Mouse (Mus musculus) lung, adult 2 months (tissue): ENCODE data around the gene Erbb2. TPM values are rescaled to one million over a fixed set of nuclear protein-coding genes. Genes with fewer than 3 reads are reported as not detected.

ENCODE experiments used
- DNase-seq: peaks from one replicate; pipeline ENCODE4 v3.0.0; 2022
- H3K4me1 ChIP-seq: fragments of 200-500 bp; 2 replicates; pipeline ENCODE4 v1.6.1; 2011; ENCODE audit warnings: low read length; ENCODE audit not compliant: control insufficient read depth, insufficient read depth
- H3K4me3 ChIP-seq: fragments of 200-500 bp; replicated peaks from 2 replicates; pipeline ENCODE3; 2011; ENCODE audit warnings: low read depth, mild to moderate bottlenecking, control low read depth, low read length; ENCODE audit errors: extremely low read depth
- CTCF ChIP-seq: fragments of 200-500 bp; IDR thresholded peaks from 2 replicates; pipeline ENCODE4 v1.5.1; 2011; ENCODE audit warnings: mild to moderate bottlenecking, low read length, control low read depth; ENCODE audit not compliant: insufficient read depth
- POLR2A ChIP-seq: fragments of 200-500 bp; IDR thresholded peaks from 2 replicates; pipeline ENCODE4 v1.6.1; 2011; ENCODE audit warnings: low read depth, mild to moderate bottlenecking, control low read depth, low read length, borderline replicate concordance; ENCODE audit errors: extremely low read depth
- WGBS: fragments of 180-500 bp; shearing (Covaris S2); methylation state at CpG from one replicate; pipeline ENCODE4 v1.1.7; 2018; 5-methylcytosine and 5-hydroxymethylcytosine counted together
- polyA plus RNA-seq: library from polyadenylated mRNA; depleted of rRNA; stranded (reverse); fragments of >200 nt; gene quantifications from 2 replicates; pipeline ENCODE4 v1.2.3, GENCODE M21; 2012

Erbb2 gene
- polyA plus RNA-seq, 1 experiment = 33.8 TPM

DNA sequence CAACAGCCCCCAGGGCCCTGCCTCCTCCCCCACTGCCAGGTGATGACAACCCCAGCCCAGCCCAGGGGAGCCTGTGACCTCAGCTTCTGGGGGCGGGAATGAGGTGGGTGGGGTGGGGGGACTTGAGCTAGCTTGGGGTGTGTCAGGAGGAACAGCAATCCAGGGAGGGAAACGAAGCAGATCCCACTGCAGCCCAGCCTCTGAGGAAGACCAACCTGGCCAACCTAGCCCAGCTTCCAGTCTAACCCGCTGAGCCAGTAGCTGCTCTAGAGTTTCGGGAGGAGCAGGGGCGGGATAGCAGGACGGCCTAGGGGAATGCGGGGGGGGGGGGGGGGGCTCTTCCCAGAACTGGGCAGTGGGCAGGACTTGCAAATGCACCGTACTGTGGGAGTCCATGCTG lies 20.2 kb upstream of the Erbb2 start:
- H3K4me1 ChIP-seq = peaks cover 11% of the 10 kb centered on the region
- no peak overlapping the region for H3K4me3 ChIP-seq
- WGBS = 36% methylated on average over 8 of the region's 8 CpGs
- TF ChIP-seq POLR2A = no peak
- TF ChIP-seq CTCF = no peak
- no peak for DNase-seq

DNA sequence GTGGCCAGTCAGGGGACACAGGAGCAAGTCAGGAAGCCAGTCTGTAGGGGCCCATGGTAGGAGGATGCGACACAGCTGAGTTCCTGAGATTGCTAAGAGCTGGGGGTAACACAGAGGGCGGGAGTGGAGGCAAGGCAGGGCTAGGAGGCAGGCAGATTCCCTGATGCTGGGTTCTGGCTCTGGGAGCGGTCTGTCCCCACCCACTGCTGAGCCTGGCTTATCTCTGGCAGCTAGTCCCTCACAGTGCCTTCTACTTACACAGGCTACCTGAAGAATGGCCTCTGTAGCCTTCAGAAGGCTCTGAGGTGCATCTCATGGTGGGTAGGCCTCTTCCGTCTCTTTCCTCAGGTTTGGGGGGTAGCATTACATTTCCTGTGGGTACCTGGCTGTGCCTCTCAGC lies 19.6 kb upstream of the Erbb2 start:
- H3K4me3 ChIP-seq = no peak overlapping the region
- WGBS = 71% methylated on average over 4 of the region's 4 CpGs
- no peak for DNase-seq
- TF ChIP-seq CTCF (no peak), POLR2A (no peak)
- H3K4me1 ChIP-seq = peaks cover 11% of the 10 kb centered on the region

DNA sequence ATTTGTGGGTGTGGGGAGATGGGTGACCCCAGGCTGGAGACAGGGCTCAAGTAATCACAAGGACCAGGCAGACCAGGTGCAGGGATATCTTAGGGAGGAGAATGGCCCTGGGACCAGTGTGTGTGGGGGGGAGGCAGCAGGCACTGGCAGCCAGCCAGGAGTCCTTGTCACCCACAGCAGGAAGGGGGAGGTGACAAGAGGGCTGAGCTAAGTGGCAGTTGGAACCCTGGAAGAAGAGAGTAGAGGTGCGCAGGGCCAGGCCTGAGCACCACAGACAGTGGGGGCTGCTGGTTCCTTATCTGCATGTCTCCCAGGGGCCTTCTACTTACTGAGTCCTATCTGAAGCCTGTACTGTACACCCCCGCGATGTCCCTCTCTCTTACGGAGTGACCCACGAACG lies 19.0 kb upstream of the Erbb2 start:
- 60% methylated on average over 6 of the region's 6 CpGs for WGBS
- H3K4me3 ChIP-seq = no peak overlapping the region
- peaks cover 11% of the 10 kb centered on the region for H3K4me1 ChIP-seq
- peak; percentile 72 for DNase-seq
- TF ChIP-seq CTCF (no peak), POLR2A (no peak)

DNA sequence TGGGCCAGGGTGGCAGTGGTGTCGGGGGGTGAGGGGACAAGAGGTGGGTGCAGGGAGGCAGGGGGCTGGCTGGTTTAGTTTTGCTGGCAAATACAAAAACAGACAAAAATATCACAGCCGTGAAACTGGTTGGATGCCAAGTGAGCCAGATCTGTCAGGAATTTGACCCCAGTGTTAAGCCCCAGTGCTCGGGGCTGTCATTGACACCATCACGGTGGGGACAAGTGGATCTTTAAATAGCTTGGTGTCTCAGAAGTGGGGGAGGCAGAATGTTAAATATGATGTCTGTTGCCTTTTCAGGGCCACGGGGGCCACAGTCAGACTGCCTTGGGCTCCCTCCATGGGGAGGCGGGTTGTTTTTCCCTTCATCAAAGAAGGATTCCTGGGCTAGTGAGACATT lies 18.0 kb upstream of the Erbb2 start:
- peaks cover 11% of the 10 kb centered on the region for H3K4me1 ChIP-seq
- H3K4me3 ChIP-seq = no peak overlapping the region
- WGBS = 37% methylated on average over 6 of the region's 6 CpGs
- DNase-seq = no peak
- TF ChIP-seq CTCF = no peak
- TF ChIP-seq POLR2A = no peak

DNA sequence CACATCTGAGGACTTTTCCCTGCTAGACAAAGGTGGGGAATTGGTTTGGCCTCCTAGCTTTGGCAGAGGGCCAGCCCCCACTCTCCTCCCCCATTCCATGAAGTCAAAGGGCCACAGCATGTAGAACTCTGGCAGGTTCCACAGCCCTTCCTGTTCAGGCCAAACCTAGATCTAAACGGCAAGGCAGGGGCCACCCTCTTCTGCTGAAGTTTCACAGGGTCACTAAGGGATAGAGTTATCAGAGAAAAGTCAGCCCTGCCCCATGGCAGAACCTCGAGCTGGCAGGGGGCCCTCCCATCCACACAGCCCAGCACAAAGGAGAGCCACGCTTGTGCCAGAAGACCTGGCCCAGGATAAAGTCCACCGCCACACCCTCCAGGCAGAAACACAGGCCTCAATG lies 17.2 kb upstream of the Erbb2 start:
- no peak for DNase-seq
- TF ChIP-seq POLR2A (no peak), CTCF (no peak)
- WGBS = 33% methylated on average over 4 of the region's 4 CpGs
- peaks cover 11% of the 10 kb centered on the region for H3K4me1 ChIP-seq
- no peak overlapping the region for H3K4me3 ChIP-seq

DNA sequence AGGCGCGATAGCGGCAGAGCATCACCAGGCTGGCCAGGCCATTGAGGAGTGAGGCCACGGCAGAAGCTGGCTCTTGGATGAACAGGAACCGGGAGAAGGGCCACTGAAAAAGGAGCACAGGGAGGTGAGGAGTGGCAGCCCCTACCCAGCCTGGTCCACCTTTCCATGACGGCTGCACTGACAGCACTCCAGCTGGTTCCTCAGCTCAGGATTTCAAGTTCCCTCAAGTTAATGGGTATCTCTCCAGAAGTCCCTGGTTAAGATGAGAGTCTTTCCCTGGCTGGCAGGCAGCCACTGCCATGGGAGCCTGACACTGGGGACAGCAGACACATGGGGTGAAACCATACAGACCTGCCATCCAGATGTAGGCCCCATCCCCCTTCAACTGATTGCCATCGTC lies 14.3 kb upstream of the Erbb2 start:
- DNase-seq = no peak
- 91% methylated on average over 7 of the region's 7 CpGs for WGBS
- H3K4me1 ChIP-seq = peaks cover 10% of the 10 kb centered on the region
- no peak overlapping the region for H3K4me3 ChIP-seq
- no peak for TF ChIP-seq POLR2A

DNA sequence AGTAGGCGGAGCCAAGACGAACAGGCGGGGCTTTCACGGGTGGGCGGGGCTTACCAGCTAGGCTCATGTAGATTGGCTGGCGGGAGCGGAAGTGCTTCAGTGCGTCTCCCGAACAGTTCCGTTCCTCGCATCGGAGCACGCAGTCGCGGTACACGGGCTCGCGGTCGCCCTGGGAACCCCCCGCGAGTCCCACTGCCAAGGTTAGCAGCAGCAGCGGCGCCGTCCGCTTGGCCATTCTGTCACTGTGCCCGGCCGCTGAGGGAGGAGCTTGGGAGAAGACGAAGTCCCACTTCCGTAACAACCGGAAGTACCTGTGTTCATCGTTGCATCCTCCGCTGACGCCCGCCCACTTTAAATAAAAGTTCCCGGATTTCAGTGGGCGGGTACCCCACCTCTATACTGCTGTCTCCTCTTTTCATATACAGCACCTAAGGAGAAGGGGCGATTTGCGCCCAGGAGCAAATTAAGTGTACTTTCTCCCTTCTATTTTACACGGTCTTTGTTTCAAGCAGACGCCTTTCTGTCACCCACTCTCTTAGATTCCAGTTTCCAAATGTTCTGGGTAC lies 12.0 kb upstream of the Erbb2 start, which contains the start of gene Pgap3:
Gene Pgap3 (minus strand): TSS at position 330 of the 566 bp plus-strand sequence.
- peaks cover 3% of the 10 kb centered on the region; the same call in 1 of the 2 replicates for H3K4me1 ChIP-seq
- DNase-seq = peak; percentile 87
- H3K4me3 ChIP-seq = peak within 1 kb of the TSS; percentile 76
- WGBS = under 1% methylated on average over 40 of the region's 40 CpGs
- peak; percentile 72; the same call in 1 of the 2 replicates for TF ChIP-seq POLR2A
- TF ChIP-seq CTCF = no peak

DNA sequence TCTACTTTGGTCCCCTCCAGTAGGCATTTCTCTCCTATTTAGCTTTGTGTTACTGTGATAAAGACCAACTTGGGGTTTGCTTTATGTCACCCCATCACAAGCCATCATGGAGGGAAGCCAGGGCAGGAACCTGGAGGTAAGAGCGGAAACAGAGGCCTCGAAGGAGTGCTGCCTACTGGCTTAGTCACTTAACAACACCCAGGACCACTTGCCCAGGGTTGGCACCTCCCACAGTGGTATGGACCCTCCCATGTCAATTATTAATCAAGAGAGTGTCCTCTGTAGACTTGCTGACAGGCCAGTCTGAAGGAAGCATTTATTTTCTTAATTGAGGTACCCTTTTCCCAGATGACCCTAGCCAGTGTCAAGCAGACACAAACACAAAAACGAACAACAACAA lies 11.5 kb upstream of the Erbb2 start:
- 42% methylated on average over 3 of the region's 3 CpGs for WGBS
- Histone ChIP-seq H3K4me1 (peaks cover 3% of the 10 kb centered on the region; the same call in 1 of the 2 replicates), H3K4me3 (no peak overlapping the region)
- TF ChIP-seq POLR2A = no peak
- DNase-seq = no peak

DNA sequence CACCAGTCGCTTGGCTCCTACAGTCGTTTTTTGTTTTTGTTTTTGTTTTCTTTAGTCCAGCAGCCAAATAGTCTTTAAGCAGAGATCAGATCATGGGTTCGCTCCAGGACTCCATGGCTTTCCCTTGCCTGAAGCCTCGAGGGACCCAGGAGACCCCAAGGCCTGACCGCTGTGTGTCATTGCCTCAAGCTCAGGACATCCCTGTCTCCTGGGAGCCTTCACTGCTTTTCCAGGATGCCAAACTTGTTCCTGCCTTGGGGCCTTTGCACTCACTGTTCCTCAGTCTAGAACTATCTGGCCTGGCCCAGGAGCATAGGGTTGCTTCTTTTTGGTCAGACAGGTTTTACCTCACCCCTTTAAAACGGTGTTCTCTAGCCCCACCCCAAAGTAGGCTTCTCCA lies 5.6 kb upstream of the Erbb2 start:
- H3K4me3 ChIP-seq = no peak overlapping the region
- 70% methylated on average over 6 of the region's 6 CpGs for WGBS
- peaks cover 2% of the 10 kb centered on the region; the same call in 1 of the 2 replicates for H3K4me1 ChIP-seq
- TF ChIP-seq POLR2A (no peak), CTCF (no peak)
- DNase-seq = no peak

DNA sequence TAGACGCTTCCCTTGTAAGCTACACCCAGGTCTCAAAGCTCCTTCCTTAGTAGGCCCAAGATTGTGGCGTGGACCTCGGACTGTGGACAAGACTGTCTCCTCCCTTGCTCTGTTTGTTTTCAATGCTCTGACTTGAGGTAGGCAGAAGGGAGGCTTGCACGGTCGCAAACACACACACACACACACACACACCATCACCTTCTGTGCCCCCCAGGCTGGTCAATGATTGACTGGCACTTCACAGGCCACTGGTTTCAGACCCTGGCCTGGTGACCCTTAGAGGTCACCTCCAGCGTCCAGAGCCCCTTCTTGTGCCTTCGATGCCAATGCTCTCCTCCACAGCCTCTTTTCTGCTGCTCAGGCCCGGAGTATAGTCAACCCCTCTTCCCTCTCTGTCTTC lies 3.4 kb upstream of the Erbb2 start:
- 53% methylated on average over 8 of the region's 8 CpGs for WGBS
- DNase-seq = no peak
- H3K4me1 ChIP-seq = peaks cover 10% of the 10 kb centered on the region
- no peak overlapping the region for H3K4me3 ChIP-seq
- no peak for TF ChIP-seq POLR2A
- no peak for TF ChIP-seq CTCF
